Mouse (Mus musculus) kidney, adult 2 months (tissue): Measurements from ENCODE around the gene Ccdc78.

Source experiments
- CTCF ChIP-seq: fragments of 200-500 bp; conservative IDR thresholded peaks from 2 replicates; pipeline ENCODE4 v1.5.1; 2011; ENCODE audit warnings: low read depth, mild to moderate bottlenecking, control low read depth, low read length, moderate library complexity, mixed read lengths; ENCODE audit not compliant: insufficient read depth, insufficient read length
- POLR2A ChIP-seq: fragments of 200-500 bp; IDR thresholded peaks from one replicate; pipeline ENCODE4 v1.6.1; 2011; ENCODE audit warnings: low read depth, low read length, control low read depth

DNA sequence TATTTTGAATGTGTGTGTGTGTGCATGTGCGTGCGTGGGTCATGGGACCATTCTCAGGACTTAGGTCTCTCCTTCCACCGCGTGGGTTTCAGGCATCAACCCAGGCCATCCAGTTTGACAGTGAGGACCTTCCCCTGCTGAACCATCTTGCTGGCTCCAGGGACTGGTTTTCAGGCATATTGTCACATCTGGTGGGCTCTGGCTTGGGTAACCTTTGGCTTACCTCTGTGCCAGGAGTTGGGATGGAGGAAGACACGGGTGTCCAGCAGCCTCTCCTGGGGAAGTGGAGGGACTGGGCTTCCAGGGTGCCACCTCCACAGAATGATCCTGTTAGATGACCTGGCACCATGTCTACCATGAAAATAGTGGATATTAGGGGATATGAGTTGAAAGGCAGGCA lies 8.4 kb upstream of the Ccdc78 start:
- TF ChIP-seq POLR2A (no peak), CTCF (no peak)
